Mouse (Mus musculus) skeletal muscle tissue, adult 2 months (tissue): Measurements from ENCODE around the gene Fam184b.

Experiments
- DNase-seq: peaks from one replicate; pipeline ENCODE4 v3.0.0-alpha.2; 2012; ENCODE audit warnings: low read depth, low spot score

The Fam184b gene

GRCm38 (mm10) chr5:45514599-45514998 is 124.8 kb downstream of the Fam184b start:
- DNase-seq = no peak

GRCm38 (mm10) chr5:45513511-45513910 is 125.9 kb downstream of the Fam184b start:
- no peak for DNase-seq

DNA sequence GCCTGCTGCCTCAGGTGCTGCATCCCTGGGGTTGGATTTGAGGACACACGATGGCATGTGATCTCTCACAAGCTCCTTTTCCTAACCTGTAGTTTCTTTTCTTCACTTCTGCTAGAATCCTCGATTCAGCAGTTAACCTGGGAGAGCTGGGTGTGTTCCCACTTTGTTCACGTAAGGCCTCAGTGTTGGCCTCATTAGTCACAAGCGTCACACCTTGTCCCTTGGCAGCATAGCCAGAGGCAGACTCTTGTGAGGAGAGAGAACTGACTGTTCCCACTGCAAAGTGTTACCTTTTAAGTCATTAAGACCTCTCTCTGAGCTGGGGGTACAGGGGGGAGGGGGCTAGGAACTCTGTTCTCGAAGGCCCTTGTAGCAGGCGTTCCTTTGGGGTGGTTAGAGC is 126.5 kb downstream of the Fam184b start:
- no peak for DNase-seq

GRCm38 (mm10) chr5:45510071-45510470 is 129.3 kb downstream of the Fam184b start:
- DNase-seq = no peak

DNA sequence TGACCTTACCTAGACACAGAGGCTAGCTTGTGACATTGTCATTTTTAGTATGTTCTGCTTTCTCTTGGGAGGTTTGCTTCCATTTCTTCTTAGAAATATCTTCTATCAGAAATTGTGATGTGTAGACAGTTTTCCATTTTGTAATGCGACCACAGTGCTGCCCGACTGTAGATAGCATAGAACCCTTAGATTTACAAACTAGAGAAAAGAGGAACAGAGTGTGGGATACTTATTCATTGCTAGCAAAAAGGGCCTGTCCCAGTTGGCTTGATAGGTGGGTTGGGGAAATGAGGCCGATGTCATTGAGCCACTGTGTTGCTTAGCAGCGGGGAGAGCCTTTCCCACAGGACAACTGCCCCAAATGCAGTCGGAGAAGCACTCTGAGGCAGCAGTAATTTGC is 141.8 kb downstream of the Fam184b start:
- no peak for DNase-seq

DNA sequence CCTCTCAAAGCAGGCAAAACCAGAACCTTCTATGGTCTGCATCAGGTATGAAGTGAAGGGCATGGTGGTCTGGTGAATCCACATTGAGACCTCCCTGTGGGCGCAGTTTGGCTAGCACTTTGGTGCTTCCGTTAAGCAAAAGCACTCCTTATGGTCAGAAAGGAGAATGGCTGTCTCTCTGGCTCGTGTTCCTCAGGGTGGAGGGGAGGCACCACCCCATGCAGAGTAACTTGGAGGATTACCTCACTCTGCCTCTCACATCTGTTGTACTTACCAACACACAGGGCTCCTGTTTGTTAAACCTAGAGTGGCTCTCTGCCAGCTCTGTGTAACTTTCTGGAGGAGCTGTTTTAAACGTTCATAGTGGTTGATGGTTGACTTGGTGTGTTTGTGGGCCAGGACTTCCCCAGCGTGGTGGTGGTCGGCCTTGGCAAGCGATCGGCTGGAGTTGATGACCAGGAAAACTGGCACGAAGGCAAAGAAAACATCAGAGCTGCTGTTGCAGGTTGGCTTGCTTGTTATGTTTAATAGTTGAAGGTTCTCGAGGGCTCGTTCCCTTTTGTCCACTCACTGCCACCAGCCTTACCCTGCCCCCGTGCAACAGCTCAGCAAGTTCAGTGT is 142.4 kb downstream of the Fam184b start:
- DNase-seq = no peak

DNA sequence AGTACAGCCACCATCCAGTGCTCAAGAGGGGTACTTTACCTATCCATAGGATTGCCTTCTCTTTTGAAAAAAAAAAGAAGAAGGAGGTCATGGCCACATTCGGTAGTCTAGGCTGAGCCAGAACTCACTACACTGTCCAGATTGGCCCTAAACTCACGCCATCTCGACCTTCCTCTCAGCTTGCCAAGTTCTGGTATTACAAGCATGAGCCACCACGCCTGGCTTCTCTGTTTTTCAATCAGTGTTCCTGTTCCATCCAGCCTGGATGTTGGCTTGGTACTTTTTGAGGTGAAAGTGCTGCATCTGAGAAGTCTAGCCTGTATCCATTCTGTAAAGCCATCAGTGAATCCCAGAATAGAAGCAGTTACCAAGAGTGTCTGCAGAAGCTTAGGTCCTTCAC is 142.9 kb downstream of the Fam184b start:
- no peak for DNase-seq

DNA sequence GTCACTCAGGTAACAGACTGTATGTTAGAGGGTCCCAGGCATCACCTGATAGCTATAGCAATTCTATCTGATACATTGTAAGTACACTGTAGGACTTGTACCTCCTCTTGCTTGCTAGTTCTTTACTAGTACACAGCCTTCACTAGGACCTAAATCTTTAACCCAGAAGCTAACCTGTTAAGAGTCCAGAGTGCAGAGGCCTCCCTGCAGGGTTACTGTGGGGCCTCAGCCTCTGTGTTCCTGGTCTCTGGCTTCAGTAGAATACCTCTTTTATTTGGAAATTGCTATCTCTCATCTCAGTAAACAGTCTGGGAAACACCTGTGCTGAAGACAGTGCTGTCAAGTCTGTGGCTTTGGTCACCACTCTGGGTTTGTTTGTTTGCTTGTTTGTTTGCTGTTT is 143.4 kb downstream of the Fam184b start:
- DNase-seq = no peak

DNA sequence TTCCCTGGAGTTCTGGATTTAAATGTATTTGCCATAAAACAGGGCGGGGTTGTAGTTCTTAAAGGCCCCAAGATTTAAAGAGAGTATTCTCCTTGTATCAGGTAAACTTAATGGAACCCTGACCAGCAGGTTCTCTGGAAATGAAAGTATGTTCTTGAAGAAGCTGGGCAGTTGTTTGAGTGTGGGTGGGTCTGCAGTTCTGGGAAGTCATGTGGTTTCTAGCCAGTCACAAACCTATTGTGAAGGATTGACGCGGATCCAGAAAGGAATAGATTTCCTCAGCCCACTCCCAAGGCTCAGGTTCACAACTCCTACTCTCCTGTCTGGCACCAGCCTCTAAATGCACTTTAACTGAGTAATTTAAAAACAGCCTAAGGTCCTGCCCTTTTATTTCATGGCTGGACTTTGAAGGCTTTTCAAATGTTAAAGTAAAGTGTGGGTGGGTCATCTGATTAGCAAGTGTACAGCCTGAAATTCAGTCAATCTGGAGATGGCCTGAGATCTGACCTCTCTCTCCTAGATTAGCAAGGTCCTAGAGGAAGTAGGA is 143.9 kb downstream of the Fam184b start:
- no peak for DNase-seq

GRCm38 (mm10) chr5:45494093-45494755 is 145.2 kb downstream of the Fam184b start:
- DNase-seq = no peak

- peak; percentile 96 for DNase-seq
These were observed 146.0 kb downstream of the Fam184b start, which contains the start of gene Lap3 for GRCm38 (mm10) chr5:45493191-45494092. Lap3 (plus strand) TSS chr5:45493374.

DNA sequence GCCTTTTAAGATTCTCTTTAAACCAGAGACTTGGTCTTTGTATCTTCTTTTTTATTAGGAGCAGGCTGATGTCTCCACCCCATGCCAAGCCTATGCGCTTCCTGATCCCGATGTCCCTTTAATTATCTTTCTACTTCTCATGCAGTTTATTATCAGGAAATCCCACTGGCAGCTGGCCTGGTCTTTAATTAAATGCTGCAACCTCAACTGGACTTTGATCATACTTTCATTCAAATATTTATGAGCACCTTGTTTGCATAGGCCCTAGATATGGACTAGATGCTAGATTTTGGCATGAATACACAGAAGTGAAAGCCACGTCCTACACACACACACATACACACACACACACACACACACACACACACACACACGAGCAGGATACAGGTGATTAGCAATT is 147.6 kb downstream of the Fam184b start:
- DNase-seq = no peak

- DNase-seq = no peak
These were observed 155.8 kb downstream of the Fam184b start for GRCm38 (mm10) chr5:45483654-45484053.

GRCm38 (mm10) chr5:45482607-45483006 is 156.8 kb downstream of the Fam184b start:
- DNase-seq = no peak

DNA sequence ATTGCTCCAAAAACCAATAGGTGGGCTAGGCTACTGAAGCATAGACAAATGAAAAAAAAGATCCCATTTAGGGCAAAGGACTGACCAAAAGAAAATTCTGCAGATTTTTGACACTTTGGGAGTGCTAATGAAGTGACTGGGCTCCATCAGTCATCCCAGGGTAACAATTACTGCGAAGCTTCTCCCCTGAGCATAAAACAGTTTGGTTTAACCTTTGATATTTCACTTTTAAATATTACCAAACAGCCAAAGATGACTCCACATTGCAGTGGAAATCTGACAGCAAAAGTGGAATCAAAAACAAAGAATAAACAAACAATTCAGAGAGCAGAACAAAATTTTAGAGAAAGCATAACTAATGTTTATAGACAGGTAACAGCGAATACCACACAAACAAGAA is 158.3 kb downstream of the Fam184b start:
- DNase-seq = no peak

- no peak for DNase-seq
These were observed 159.3 kb downstream of the Fam184b start for GRCm38 (mm10) chr5:45480066-45480465.
